Mouse (Mus musculus): Measurements from ENCODE around the gene Prkar1a.
"Not testable (repeated sequence)": the region's sequence is repeated elsewhere in the genome, so short reads cannot be mapped to it uniquely, and the experiment has no call there.

The Prkar1a gene

GRCm38 (mm10) chr11:109641498-109642222, 7.5 kb upstream of the Prkar1a start:
- no peak for DNase-seq (ENCODE audit: low spot score in 2 of 2)

GRCm38 (mm10) chr11:109648510-109648909, 695 bp upstream of the Prkar1a start:
- DNase-seq (ENCODE audit: low spot score in 2 of 2): peak; percentile 68 to 80

- peak; percentile 64 to 72 for DNase-seq (ENCODE audit: low spot score in 2 of 2)
These were observed 933 bp downstream of the Prkar1a start for GRCm38 (mm10) chr11:109649975-109650701.

- DNase-seq (ENCODE audit: low spot score in 2 of 2): peak; percentile 91
These were observed 1.8 kb downstream of the Prkar1a start for GRCm38 (mm10) chr11:109650788-109651565.

GRCm38 (mm10) chr11:109651566-109652024, 2.4 kb downstream of the Prkar1a start:
- DNase-seq (ENCODE audit: low spot score in 2 of 2): peak; percentile 31

- DNase-seq (ENCODE audit: low spot score in 2 of 2): no peak
These were observed 3.3 kb downstream of the Prkar1a start for GRCm38 (mm10) chr11:109652505-109652904.

GRCm38 (mm10) chr11:109653201-109653600, 4.0 kb downstream of the Prkar1a start:
- DNase-seq (ENCODE audit: low spot score in 2 of 2): no peak

GRCm38 (mm10) chr11:109654581-109654980, 5.4 kb downstream of the Prkar1a start:
- DNase-seq (ENCODE audit: low spot score in 2 of 2): no peak

GRCm38 (mm10) chr11:109656232-109656631, 7.0 kb downstream of the Prkar1a start:
- no peak for DNase-seq (ENCODE audit: low spot score in 2 of 2)

- not testable (repeated sequence) for DNase-seq (ENCODE audit: low spot score in 2 of 2)
These were observed 11.3 kb downstream of the Prkar1a start for GRCm38 (mm10) chr11:109660526-109660925.

- DNase-seq (ENCODE audit: low spot score in 2 of 2): no peak
These were observed 15.1 kb downstream of the Prkar1a start for GRCm38 (mm10) chr11:109664293-109664692.

GRCm38 (mm10) chr11:109665424-109665823, 16.2 kb downstream of the Prkar1a start:
- DNase-seq (ENCODE audit: low spot score in 2 of 2): no peak

GRCm38 (mm10) chr11:109666411-109666810, 17.2 kb downstream of the Prkar1a start:
- no peak for DNase-seq (ENCODE audit: low spot score in 2 of 2)

GRCm38 (mm10) chr11:109667371-109667770, 18.2 kb downstream of the Prkar1a start:
- no peak for DNase-seq (ENCODE audit: low spot score in 2 of 2)

GRCm38 (mm10) chr11:109668115-109668725, 19.0 kb downstream of the Prkar1a start:
- DNase-seq (ENCODE audit: low spot score in 2 of 2): no peak

GRCm38 (mm10) chr11:109669149-109669708, 20.0 kb downstream of the Prkar1a start:
- DNase-seq (ENCODE audit: low spot score in 2 of 2): no peak

- no peak for DNase-seq (ENCODE audit: low spot score in 2 of 2)
These were observed 21.1 kb downstream of the Prkar1a start for GRCm38 (mm10) chr11:109670026-109670916.

GRCm38 (mm10) chr11:109671136-109672020, 22.2 kb downstream of the Prkar1a start:
- no peak for DNase-seq (ENCODE audit: low spot score in 2 of 2)

GRCm38 (mm10) chr11:109672021-109672324, 22.8 kb downstream of the Prkar1a start:
- no peak for DNase-seq (ENCODE audit: low spot score in 2 of 2)

GRCm38 (mm10) chr11:109672396-109672795, 23.2 kb downstream of the Prkar1a start:
- no peak for DNase-seq (ENCODE audit: low spot score in 2 of 2)

All from natural killer cell, adult 2 months (primary cell).